Mouse (Mus musculus): ENCODE data around the gene Gphb5. TPM values are rescaled to one million over a fixed set of nuclear protein-coding genes. Genes with fewer than 3 reads are reported as not detected.

The Gphb5 gene
- polyA plus RNA-seq, 1 experiment from 2014 or later = not detected

DNA sequence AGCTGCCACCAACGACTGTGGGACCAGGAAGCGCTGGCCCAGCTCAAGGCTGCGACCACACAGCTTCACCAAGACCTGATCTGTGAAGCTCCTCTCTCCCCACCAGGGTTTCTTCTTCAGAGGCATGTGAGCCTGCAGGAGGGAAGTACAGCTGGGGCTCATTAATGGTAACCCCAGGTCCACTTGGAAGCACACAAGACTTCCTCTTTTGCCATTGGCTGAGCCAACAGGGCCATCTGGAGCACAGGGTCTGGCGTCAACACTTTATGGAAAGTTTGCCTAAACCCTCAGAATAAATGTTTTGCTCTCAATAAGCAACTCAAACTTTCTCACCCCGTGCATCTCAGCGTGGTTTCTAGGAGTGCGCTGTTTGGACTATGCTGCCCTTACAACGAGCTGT, 29.4 kb downstream of the Gphb5 start:
- Histone ChIP-seq H3K27me3 (ENCODE audit: control insufficient read depth, insufficient read depth, low read depth, low read length) (no peaks in the 10 kb centered on the region), H3K27ac (ENCODE audit: low read length) (no peak overlapping the region), H3K9ac (ENCODE audit: low read depth, low read length) (no peak overlapping the region), H3K4me3 (ENCODE audit: low read depth, low read length) (no peak overlapping the region), H3K4me2 (ENCODE audit: low read depth, low read length) (no peak overlapping the region), H3K36me3 (ENCODE audit: control insufficient read depth, insufficient read depth) (no peaks in the 10 kb centered on the region), H3K9me3 (replicated peaks; ENCODE audit: control insufficient read depth, low read length) (no peaks in the 10 kb centered on the region), H3K4me1 (ENCODE audit: control insufficient read depth, low read depth, low read length) (no peaks in the 10 kb centered on the region)
- 76% methylated on average over 8 of the region's 8 CpGs for WGBS (ENCODE audit: insufficient replicate concordance)
- ATAC-seq (ENCODE audit: low read depth) = no peak

DNA sequence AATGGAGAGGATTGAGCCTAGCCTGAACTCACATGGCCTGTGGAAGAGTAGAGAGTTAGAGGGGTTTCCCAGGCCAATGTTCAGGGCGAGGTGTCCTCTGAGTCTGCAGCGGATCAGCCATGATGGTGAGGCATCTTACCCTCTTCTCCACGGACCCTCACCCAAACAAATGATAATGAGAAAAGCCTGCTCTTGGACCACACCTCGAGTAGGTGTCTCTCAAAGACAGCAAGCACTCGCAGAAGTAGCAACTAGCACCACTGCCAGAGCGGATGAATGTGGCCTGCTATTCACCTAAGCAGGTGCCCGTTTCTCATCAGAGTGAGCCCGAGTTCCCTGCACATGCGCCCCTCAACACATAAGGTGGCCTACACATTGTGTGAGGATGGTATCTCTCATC, 29.9 kb downstream of the Gphb5 start:
- H3K4me1 ChIP-seq (ENCODE audit: control insufficient read depth, low read depth, low read length) = no peaks in the 10 kb centered on the region
- no peak overlapping the region for H3K4me3 ChIP-seq (ENCODE audit: low read depth, low read length)
- H3K9me3 ChIP-seq (replicated peaks; ENCODE audit: control insufficient read depth, low read length) = no peaks in the 10 kb centered on the region
- no peaks in the 10 kb centered on the region for H3K36me3 ChIP-seq (ENCODE audit: control insufficient read depth, insufficient read depth)
- no peak overlapping the region for H3K9ac ChIP-seq (ENCODE audit: low read depth, low read length)
- WGBS (ENCODE audit: insufficient replicate concordance) = 72% methylated on average over 9 of the region's 9 CpGs
- no peak for ATAC-seq (ENCODE audit: low read depth)
- no peaks in the 10 kb centered on the region for H3K27me3 ChIP-seq (ENCODE audit: control insufficient read depth, insufficient read depth, low read depth, low read length)
- H3K27ac ChIP-seq (ENCODE audit: low read length) = no peak overlapping the region
- H3K4me2 ChIP-seq (ENCODE audit: low read depth, low read length) = no peak overlapping the region

DNA sequence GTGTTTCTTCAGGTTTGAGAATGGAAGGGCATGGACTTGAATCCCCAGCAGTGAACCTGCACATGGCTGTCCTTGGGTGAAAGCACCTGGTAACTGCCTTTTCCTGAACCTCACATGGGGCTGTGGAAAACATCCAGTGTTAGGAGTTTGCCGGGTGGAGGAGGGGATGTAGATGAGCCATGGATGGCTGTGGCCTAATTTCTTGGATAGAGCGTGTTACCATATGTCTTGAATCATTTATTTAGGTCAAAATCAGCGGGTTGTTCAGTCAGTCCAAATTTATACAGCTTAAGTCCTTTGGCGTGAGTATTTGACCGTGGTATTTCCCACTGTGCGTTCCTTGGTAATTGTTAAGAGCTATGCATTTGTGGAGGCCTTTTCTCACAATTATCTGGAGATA, 40.5 kb downstream of the Gphb5 start:
- Histone ChIP-seq H3K4me1 (ENCODE audit: control insufficient read depth, low read depth, low read length) (no peaks in the 10 kb centered on the region), H3K9ac (ENCODE audit: low read depth, low read length) (no peak overlapping the region), H3K27me3 (ENCODE audit: control insufficient read depth, insufficient read depth, low read depth, low read length) (no peaks in the 10 kb centered on the region), H3K4me2 (ENCODE audit: low read depth, low read length) (no peak overlapping the region), H3K36me3 (ENCODE audit: control insufficient read depth, insufficient read depth) (no peaks in the 10 kb centered on the region), H3K27ac (ENCODE audit: low read length) (no peak overlapping the region), H3K9me3 (replicated peaks; ENCODE audit: control insufficient read depth, low read length) (no peaks in the 10 kb centered on the region), H3K4me3 (ENCODE audit: low read depth, low read length) (no peak overlapping the region)
- WGBS (ENCODE audit: insufficient replicate concordance) = 70% methylated on average over 6 of the region's 6 CpGs
- ATAC-seq (ENCODE audit: low read depth) = no peak

DNA sequence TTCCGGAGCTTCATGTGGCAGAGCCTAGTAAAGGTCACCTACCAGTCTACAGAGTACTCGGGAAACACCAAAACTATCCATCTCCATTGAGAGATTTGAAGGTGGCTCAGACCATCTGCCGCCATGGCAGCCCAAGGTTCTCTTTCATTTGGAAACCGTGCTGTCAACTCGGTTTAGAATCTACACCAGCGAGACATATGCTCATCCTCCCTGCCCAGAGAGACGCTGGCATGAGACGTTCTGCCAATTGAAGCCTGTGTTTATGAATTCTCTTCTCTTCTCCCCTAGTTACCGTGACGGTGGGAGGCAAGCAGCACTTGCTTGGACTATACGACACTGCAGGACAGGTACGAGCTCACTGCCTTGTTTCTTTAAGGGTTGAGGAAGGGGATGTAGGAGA, 41.5 kb downstream of the Gphb5 start:
- WGBS (ENCODE audit: insufficient replicate concordance) = 79% methylated on average over 12 of the region's 12 CpGs
- no peak for ATAC-seq (ENCODE audit: low read depth)
- H3K36me3 ChIP-seq (ENCODE audit: control insufficient read depth, insufficient read depth) = no peaks in the 10 kb centered on the region
- H3K4me1 ChIP-seq (ENCODE audit: control insufficient read depth, low read depth, low read length) = no peaks in the 10 kb centered on the region
- H3K9ac ChIP-seq (ENCODE audit: low read depth, low read length) = no peak overlapping the region
- H3K4me3 ChIP-seq (ENCODE audit: low read depth, low read length) = no peak overlapping the region
- no peaks in the 10 kb centered on the region for H3K9me3 ChIP-seq (replicated peaks; ENCODE audit: control insufficient read depth, low read length)
- H3K27me3 ChIP-seq (ENCODE audit: control insufficient read depth, insufficient read depth, low read depth, low read length) = no peaks in the 10 kb centered on the region
- H3K4me2 ChIP-seq (ENCODE audit: low read depth, low read length) = no peak overlapping the region
- H3K27ac ChIP-seq (ENCODE audit: low read length) = no peak overlapping the region

DNA sequence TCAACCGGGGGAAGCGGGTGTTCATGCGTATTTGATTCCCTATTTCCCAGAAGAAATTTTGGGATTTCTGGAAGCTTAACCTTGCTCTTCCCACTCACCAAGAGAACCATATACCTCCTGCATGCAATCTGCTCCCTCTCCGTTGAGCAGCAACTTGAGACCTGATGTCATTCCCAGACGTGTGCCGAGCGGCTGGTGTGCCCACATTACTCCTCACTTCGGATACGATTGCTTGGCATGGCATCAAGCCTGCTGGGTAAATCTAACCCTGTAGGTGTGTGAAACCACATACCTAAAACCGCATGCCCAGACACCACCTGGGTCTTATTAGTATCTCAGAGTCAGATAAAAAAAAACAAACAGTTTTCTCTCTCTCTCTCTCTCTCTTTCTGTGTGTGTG, 42.1 kb downstream of the Gphb5 start:
- Histone ChIP-seq H3K4me2 (ENCODE audit: low read depth, low read length) (no peak overlapping the region), H3K4me1 (ENCODE audit: control insufficient read depth, low read depth, low read length) (no peaks in the 10 kb centered on the region), H3K4me3 (ENCODE audit: low read depth, low read length) (no peak overlapping the region), H3K9me3 (replicated peaks; ENCODE audit: control insufficient read depth, low read length) (no peaks in the 10 kb centered on the region), H3K27ac (ENCODE audit: low read length) (no peak overlapping the region), H3K9ac (ENCODE audit: low read depth, low read length) (no peak overlapping the region), H3K27me3 (ENCODE audit: control insufficient read depth, insufficient read depth, low read depth, low read length) (no peaks in the 10 kb centered on the region), H3K36me3 (ENCODE audit: control insufficient read depth, insufficient read depth) (no peaks in the 10 kb centered on the region)
- 82% methylated on average over 10 of the region's 10 CpGs for WGBS (ENCODE audit: insufficient replicate concordance)
- no peak for ATAC-seq (ENCODE audit: low read depth)

DNA sequence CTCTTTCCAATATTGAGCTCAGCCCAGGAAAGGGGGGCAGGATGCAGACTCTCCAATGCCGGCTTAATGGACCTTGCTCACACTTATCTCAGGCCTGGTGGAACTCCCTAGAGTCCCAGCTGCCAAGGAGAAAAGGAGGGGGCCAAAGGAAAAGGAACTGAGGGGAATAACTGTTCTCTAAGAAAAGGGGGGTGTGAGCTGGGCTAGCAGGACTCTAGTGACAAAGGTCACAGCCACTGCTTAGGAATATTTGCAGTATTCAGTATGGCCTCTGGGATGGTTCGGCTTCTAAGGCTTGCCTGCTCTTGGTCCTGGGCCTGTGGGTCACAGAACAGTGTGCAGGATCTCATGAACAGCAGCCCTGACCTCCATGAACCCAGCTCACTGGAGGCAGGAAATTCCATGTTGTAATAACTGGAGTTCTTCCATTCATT, 47.1 kb downstream of the Gphb5 start:
- Histone ChIP-seq H3K9me3 (replicated peaks; ENCODE audit: control insufficient read depth, low read length) (no peaks in the 10 kb centered on the region), H3K4me2 (ENCODE audit: low read depth, low read length) (no peak overlapping the region), H3K4me3 (ENCODE audit: low read depth, low read length) (no peak overlapping the region), H3K9ac (ENCODE audit: low read depth, low read length) (no peak overlapping the region), H3K36me3 (ENCODE audit: control insufficient read depth, insufficient read depth) (no peaks in the 10 kb centered on the region), H3K27ac (ENCODE audit: low read length) (no peak overlapping the region), H3K27me3 (ENCODE audit: control insufficient read depth, insufficient read depth, low read depth, low read length) (no peaks in the 10 kb centered on the region), H3K4me1 (ENCODE audit: control insufficient read depth, low read depth, low read length) (no peaks in the 10 kb centered on the region)
- no peak for ATAC-seq (ENCODE audit: low read depth)
- WGBS (ENCODE audit: insufficient replicate concordance) = 41% methylated on average over 2 of the region's 2 CpGs

DNA sequence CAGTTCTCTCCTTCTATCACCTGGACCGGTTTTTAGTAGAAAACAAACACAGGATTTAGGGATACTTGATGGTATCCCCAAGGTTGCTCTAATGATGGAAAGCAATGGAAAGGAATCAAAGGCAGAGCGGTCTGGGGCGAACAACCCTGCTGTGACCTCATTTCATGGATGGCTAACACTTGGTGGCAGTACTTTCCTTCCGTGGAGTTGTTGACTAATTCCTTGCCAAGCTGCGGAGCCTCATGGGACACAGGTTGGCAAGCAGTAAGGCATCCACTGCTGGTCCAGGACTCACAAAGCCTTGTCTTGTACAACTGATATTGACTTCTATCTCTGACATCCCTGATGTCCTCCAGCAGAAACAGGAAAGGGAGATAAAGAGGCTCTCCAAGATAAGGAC, 48.1 kb downstream of the Gphb5 start:
- Histone ChIP-seq H3K9me3 (replicated peaks; ENCODE audit: control insufficient read depth, low read length) (no peaks in the 10 kb centered on the region), H3K4me1 (ENCODE audit: control insufficient read depth, low read depth, low read length) (no peaks in the 10 kb centered on the region), H3K4me3 (ENCODE audit: low read depth, low read length) (no peak overlapping the region), H3K27me3 (ENCODE audit: control insufficient read depth, insufficient read depth, low read depth, low read length) (no peaks in the 10 kb centered on the region), H3K4me2 (ENCODE audit: low read depth, low read length) (no peak overlapping the region), H3K9ac (ENCODE audit: low read depth, low read length) (no peak overlapping the region), H3K36me3 (ENCODE audit: control insufficient read depth, insufficient read depth) (no peaks in the 10 kb centered on the region), H3K27ac (ENCODE audit: low read length) (no peak overlapping the region)
- ATAC-seq (ENCODE audit: low read depth) = no peak
- 69% methylated on average over 5 of the region's 5 CpGs for WGBS (ENCODE audit: insufficient replicate concordance)

DNA sequence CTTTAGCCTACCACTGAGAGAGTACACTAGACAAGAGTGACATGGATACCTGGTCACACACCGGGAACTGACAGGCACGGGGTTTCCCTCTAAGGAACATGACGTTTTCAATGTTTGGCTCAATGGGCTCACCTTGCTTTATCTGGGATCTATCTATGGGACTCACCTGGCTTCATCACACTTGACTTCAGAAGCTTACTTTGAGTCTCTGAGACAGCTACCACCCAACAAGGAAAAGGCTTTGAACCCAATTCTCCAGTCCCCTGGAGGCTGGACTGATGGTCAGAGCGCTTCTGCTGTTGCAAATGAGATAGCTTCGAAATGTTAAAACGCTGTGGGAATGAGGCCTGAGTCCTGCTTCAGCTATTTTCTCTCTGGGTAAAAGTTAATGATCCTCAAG, 49.2 kb downstream of the Gphb5 start:
- H3K27me3 ChIP-seq (ENCODE audit: control insufficient read depth, insufficient read depth, low read depth, low read length) = no peaks in the 10 kb centered on the region
- no peak overlapping the region for H3K4me3 ChIP-seq (ENCODE audit: low read depth, low read length)
- no peak overlapping the region for H3K27ac ChIP-seq (ENCODE audit: low read length)
- no peak overlapping the region for H3K4me2 ChIP-seq (ENCODE audit: low read depth, low read length)
- no peaks in the 10 kb centered on the region for H3K4me1 ChIP-seq (ENCODE audit: control insufficient read depth, low read depth, low read length)
- no peak overlapping the region for H3K9ac ChIP-seq (ENCODE audit: low read depth, low read length)
- no peaks in the 10 kb centered on the region for H3K36me3 ChIP-seq (ENCODE audit: control insufficient read depth, insufficient read depth)
- no peaks in the 10 kb centered on the region for H3K9me3 ChIP-seq (replicated peaks; ENCODE audit: control insufficient read depth, low read length)
- no peak for ATAC-seq (ENCODE audit: low read depth)
- WGBS (ENCODE audit: insufficient replicate concordance) = 68% methylated on average over 6 of the region's 6 CpGs

DNA sequence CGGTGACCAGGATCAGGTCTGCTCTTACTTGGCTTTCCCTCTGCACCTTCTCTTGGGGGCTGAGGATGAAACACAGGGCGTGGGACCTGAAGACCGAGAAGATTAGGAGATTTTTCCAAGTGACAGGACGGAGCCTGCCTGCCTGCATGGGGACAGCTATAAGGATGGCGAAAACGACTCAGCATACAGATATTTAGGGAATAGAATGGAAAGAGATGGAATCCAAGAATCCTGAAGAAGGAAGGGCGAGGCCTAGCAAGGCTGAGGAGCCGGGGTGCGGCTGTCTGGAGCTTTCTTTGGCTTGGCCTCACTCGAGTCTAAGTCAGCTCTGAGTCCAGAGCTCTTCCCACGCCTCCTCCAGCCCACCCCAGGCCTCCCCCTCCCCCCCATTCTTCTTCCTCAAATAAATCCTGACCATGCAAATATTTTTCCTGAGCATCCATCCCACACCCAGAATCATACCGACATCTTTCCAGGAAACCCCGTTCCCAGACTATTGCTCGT, 50.9 kb downstream of the Gphb5 start:
- Histone ChIP-seq H3K27me3 (ENCODE audit: control insufficient read depth, insufficient read depth, low read depth, low read length) (no peaks in the 10 kb centered on the region), H3K27ac (ENCODE audit: low read length) (no peak overlapping the region), H3K36me3 (ENCODE audit: control insufficient read depth, insufficient read depth) (no peaks in the 10 kb centered on the region), H3K9me3 (replicated peaks; ENCODE audit: control insufficient read depth, low read length) (no peaks in the 10 kb centered on the region), H3K9ac (ENCODE audit: low read depth, low read length) (no peak overlapping the region), H3K4me1 (ENCODE audit: control insufficient read depth, low read depth, low read length) (no peaks in the 10 kb centered on the region), H3K4me3 (ENCODE audit: low read depth, low read length) (no peak overlapping the region), H3K4me2 (ENCODE audit: low read depth, low read length) (no peak overlapping the region)
- no peak for ATAC-seq (ENCODE audit: low read depth)
- 73% methylated on average over 14 of the region's 14 CpGs for WGBS (ENCODE audit: insufficient replicate concordance)

Measured in liver, embryonic 16.5 days (tissue).